ENCODE assay signal across 24 mouse cellular contexts in genomic region chr7:138367570-138367969, GRCm38 (mm10). TPM values are rescaled to one million over a fixed set of nuclear protein-coding genes. Genes with fewer than 3 reads are reported as not detected.
DNase-seq lines count a peak whose midpoint lies in the region; ATAC-seq and TF ChIP-seq lines count a peak whose summit lies in the region.
"Had no signal": no experiment of that assay in that cellular context is flagged by ENCODE, and none has a peak within 500 bp of the region (broad histone marks: within the 10 kb centered on the region; RNA-seq: fewer than 3 reads in every experiment).

No protein-coding gene starts in this region.

- H3K27ac ChIP-seq in intestine, embryonic 16.5 days (ENCODE audit: low read length), result no peak overlapping the region
- no peak overlapping the region for H3K27ac ChIP-seq in intestine, postnatal 0 days (ENCODE audit: low read depth, low read length)
- H3K27ac ChIP-seq in kidney, adult 2 months (ENCODE audit: insufficient read depth, low read depth, low read length), result no peak overlapping the region
- H3K27ac ChIP-seq: embryonic facial prominence, embryonic 13.5 days; heart, adult 2 months; hindbrain, embryonic 10.5 days; hindbrain, embryonic 15.5 days; limb, embryonic 12.5 days; liver, embryonic 15.5 days had no signal

- no peak overlapping the region for H3K9ac ChIP-seq in intestine, embryonic 16.5 days (ENCODE audit: low read depth, low read length)
- H3K9ac ChIP-seq in intestine, postnatal 0 days (ENCODE audit: low read depth, low read length), result no peak overlapping the region
- H3K9ac ChIP-seq: embryonic facial prominence, embryonic 13.5 days; heart, embryonic 12.5 days; hindbrain, embryonic 15.5 days; limb, embryonic 12.5 days; liver, embryonic 15.5 days had no signal

- H3K9me3 ChIP-seq in intestine, embryonic 16.5 days (ENCODE audit: control insufficient read depth, low read length), result no peaks in the 10 kb centered on the region
- H3K9me3 ChIP-seq in intestine, postnatal 0 days (ENCODE audit: control insufficient read depth), result no peaks in the 10 kb centered on the region
- H3K9me3 ChIP-seq: embryonic facial prominence, embryonic 13.5 days; heart, embryonic 12.5 days; hindbrain, embryonic 10.5 days; hindbrain, embryonic 15.5 days; limb, embryonic 12.5 days; liver, embryonic 15.5 days had no signal

- H3K27me3 ChIP-seq in intestine, embryonic 16.5 days (replicated peaks; ENCODE audit: control insufficient read depth, insufficient read depth, low read length), result 0 out of 2 replicates have a peak, but pooled peaks cover 3% of the 10 kb centered on the region
- no peaks in the 10 kb centered on the region for H3K27me3 ChIP-seq in intestine, postnatal 0 days (replicated peaks; ENCODE audit: control insufficient read depth, insufficient read depth, low read length)
- H3K27me3 ChIP-seq in kidney, adult 2 months (replicated peaks; ENCODE audit: control insufficient read depth, insufficient read depth, low read length), result no peaks in the 10 kb centered on the region
- H3K27me3 ChIP-seq: embryonic facial prominence, embryonic 13.5 days; hindbrain, embryonic 15.5 days; limb, embryonic 12.5 days; liver, embryonic 15.5 days had no signal

- no peak for TF ChIP-seq CTCF in intestine, postnatal 0 days (IDR thresholded peaks at IDR 0.05; ENCODE audit: low read depth)
- no peak for TF ChIP-seq CTCF in kidney, adult 2 months (conservative IDR thresholded peaks at IDR 0.05; ENCODE audit: insufficient read depth, insufficient read length, low read depth, low read length)

- ATAC-seq in intestine, embryonic 16.5 days, result peak; percentile 50; the same call in 1 of the 2 replicates
- no peak for ATAC-seq in intestine, postnatal 0 days
- ATAC-seq: CD4-positive, CD25-positive, alpha-beta regulatory T cell, adult 4 months; forebrain, embryonic 16.5 days; inflammation-experienced regulatory T-cells, adult 6 months had no signal

- no peaks in the 10 kb centered on the region for H3K36me3 ChIP-seq in intestine, embryonic 16.5 days (ENCODE audit: control insufficient read depth, insufficient read depth, low read length)
- H3K36me3 ChIP-seq in intestine, postnatal 0 days (ENCODE audit: control insufficient read depth, insufficient read depth), result no peaks in the 10 kb centered on the region
- H3K36me3 ChIP-seq in kidney, adult 2 months (ENCODE audit: control insufficient read depth, insufficient read depth, low read length), result no peaks in the 10 kb centered on the region
- H3K36me3 ChIP-seq: embryonic facial prominence, embryonic 13.5 days; heart, embryonic 12.5 days; hindbrain, embryonic 10.5 days; hindbrain, embryonic 15.5 days; limb, embryonic 12.5 days; liver, embryonic 15.5 days had no signal

- no peak for TF ChIP-seq POLR2A in kidney, adult 2 months (IDR thresholded peaks at IDR 0.05; ENCODE audit: low read depth, low read length)

- DNase-seq in kidney, postnatal 10 days, result peak; percentile 28
- DNase-seq in kidney, adult 2 months, result no peak
- DNase-seq in brain, adult 2 months (ENCODE audit: low read depth, low spot score), result peak; percentile 10
- peak; percentile 25 for DNase-seq in lung, postnatal 10 days
- no peak for DNase-seq in testis, postnatal 14 days (ENCODE audit: low spot score)
- DNase-seq: adrenal gland, postnatal 14 days; cerebellum, adult 11-12 months; cerebellum, adult 9-11 months; embryo, embryonic 11 days; heart, adult 2 months; midbrain, embryonic 14.5 days had no signal

- no peak overlapping the region for H3K4me3 ChIP-seq in intestine, embryonic 16.5 days (ENCODE audit: low read length)
- H3K4me3 ChIP-seq in intestine, postnatal 0 days (ENCODE audit: low read depth, low read length), result no peak overlapping the region
- H3K4me3 ChIP-seq in kidney, adult 2 months (ENCODE audit: insufficient read depth, low read depth, low read length), result no peak overlapping the region
- H3K4me3 ChIP-seq: embryonic facial prominence, embryonic 13.5 days; heart, adult 2 months; heart, embryonic 12.5 days; hindbrain, embryonic 10.5 days; hindbrain, embryonic 15.5 days; limb, embryonic 12.5 days; liver, embryonic 15.5 days had no signal

- H3K4me1 ChIP-seq in intestine, embryonic 16.5 days (ENCODE audit: control insufficient read depth, insufficient read depth, low read length), result peaks cover 10% of the 10 kb centered on the region
- H3K4me1 ChIP-seq in intestine, postnatal 0 days (replicated peaks; ENCODE audit: control insufficient read depth, insufficient read depth, low read length), result no peaks in the 10 kb centered on the region
- no peaks in the 10 kb centered on the region for H3K4me1 ChIP-seq in kidney, adult 2 months (ENCODE audit: control insufficient read depth, insufficient read depth, low read length)
- H3K4me1 ChIP-seq: hindbrain, embryonic 15.5 days; limb, embryonic 12.5 days; liver, embryonic 15.5 days had no signal

- H3K4me2 ChIP-seq in intestine, embryonic 16.5 days (ENCODE audit: low read depth, low read length), result no peak overlapping the region
- H3K4me2 ChIP-seq in intestine, postnatal 0 days (replicated peaks; ENCODE audit: low read depth), result no peak overlapping the region
- H3K4me2 ChIP-seq: embryonic facial prominence, embryonic 13.5 days; heart, embryonic 12.5 days; hindbrain, embryonic 15.5 days; limb, embryonic 12.5 days; liver, embryonic 15.5 days had no signal

- 40% methylated on average over 7 of the region's 7 CpGs for WGBS in intestine, embryonic 16.5 days
- WGBS in intestine, postnatal 0 days, result 59% methylated on average over 7 of the region's 7 CpGs
- WGBS in kidney, adult 2 months, result 55% methylated on average over 7 of the region's 7 CpGs

RNA-seq across cellular contexts. Expression of gene Tcerg1l, which starts 30.0 kb away (rescaled TPM):
- 0.12 TPM in 2 replicates for polyA plus RNA-seq in intestine, embryonic 16.5 days (2015; fragmentation: Nextera tagmentation; extraction: Ambion mirVana)
- polyA plus RNA-seq in intestine, postnatal 0 days (2015; fragmentation: Nextera tagmentation; extraction: Ambion mirVana), result 0.29 and 0.55 TPM in 2 replicates
- polyA plus RNA-seq in kidney, adult 2 months (2012; rRNA removed), result 0.03 and 0.16 TPM in 2 replicates
- polyA plus RNA-seq: CD4-positive, CD25-positive, alpha-beta regulatory T cell, adult 4 months; heart, adult 2 months; heart, postnatal 0 days; inflammation-experienced regulatory T-cells, adult 6 months; liver, adult 2 months; liver, embryonic 15.5 days had no signal

Comparison
In these comparisons a context has a peak if more than half of its experiments do, and no peak if none do; other contexts are left out.
1. DNase-seq: peak in kidney, postnatal 10 days (single experiment), brain, adult 2 months (single experiment) and lung, postnatal 10 days (single experiment); none in kidney, adult 2 months (single experiment) and testis, postnatal 14 days (single experiment).